Mouse (Mus musculus) kidney, embryonic 15.5 days (tissue): ENCODE data around the gene Rnf5. TPM values are rescaled to one million over a fixed set of nuclear protein-coding genes. Genes with fewer than 3 reads are reported as not detected.

Source experiments
- ATAC-seq: fragments of 200-750 bp; cut with Nextera tagmentation; replicated peaks from 2 replicates; pipeline ENCODE4 v1.8.0; 2017; ENCODE audit warnings: moderate TSS enrichment; ENCODE audit not compliant: low FRiP score
- H3K27ac ChIP-seq: fragments of 300-500 bp; sonication (generic); 2 replicates; pipeline ENCODE4 v1.5.1; 2015; ENCODE audit warnings: mild to moderate bottlenecking, inconsistent platforms
- H3K27me3 ChIP-seq: fragments of 300-500 bp; sonication (generic); 2 replicates; pipeline ENCODE4 v1.6.1; 2015; ENCODE audit warnings: inconsistent platforms
- H3K36me3 ChIP-seq: fragments of 300-500 bp; sonication (generic); 2 replicates; pipeline ENCODE4 v1.6.1; 2015; ENCODE audit warnings: inconsistent platforms
- H3K4me1 ChIP-seq: fragments of 300-500 bp; sonication (generic); 2 replicates; pipeline ENCODE4 v1.6.1; 2015; ENCODE audit warnings: inconsistent platforms
- H3K4me2 ChIP-seq: fragments of 300-500 bp; sonication (generic); 2 replicates; pipeline ENCODE4 v1.6.1; 2015; ENCODE audit warnings: moderate library complexity, mild to moderate bottlenecking, inconsistent platforms
- H3K4me3 ChIP-seq: fragments of 300-500 bp; sonication (generic); replicated peaks from 2 replicates; pipeline ENCODE4 v1.5.1; 2015; ENCODE audit warnings: mild to moderate bottlenecking, inconsistent platforms
- H3K9ac ChIP-seq: fragments of 300-500 bp; sonication (generic); 2 replicates; pipeline ENCODE4 v1.6.1; 2015; ENCODE audit warnings: mild to moderate bottlenecking, inconsistent platforms
- H3K9me3 ChIP-seq: fragments of 300-500 bp; sonication (generic); replicated peaks from 2 replicates; pipeline ENCODE4 v1.6.1; 2016; ENCODE audit warnings: inconsistent platforms
- WGBS: fragments of 180-500 bp; shearing (Covaris S2); methylation state at CpG from one replicate; pipeline ENCODE4 v1.1.7; 2015; ENCODE audit warnings: mixed read lengths; 5-methylcytosine and 5-hydroxymethylcytosine counted together
- polyA plus RNA-seq: library from polyadenylated mRNA; unstranded; fragments of >200 nt; fragmentation: Nextera tagmentation; extraction: Ambion mirVana; gene quantifications from 2 replicates; pipeline ENCODE4 v1.2.1, GENCODE M21; 2015

Rnf5 gene
- polyA plus RNA-seq, 1 experiment from 2014 or later, result 166 TPM

- Histone ChIP-seq H3K4me2 (peak within 1 kb of the TSS; percentile 27), H3K4me3 (no peak within 1 kb of the TSS), H3K27ac (peak within 1 kb of the TSS; percentile 64), H3K9me3 (no peaks in the 10 kb centered on the region), H3K36me3 (peaks cover 56% of the 10 kb centered on the region), H3K27me3 (no peaks in the 10 kb centered on the region), H3K9ac (peak within 1 kb of the TSS; percentile 26; the same call in 1 of the 2 replicates), H3K4me1 (peaks cover 82% of the 10 kb centered on the region)
- WGBS, result 31% methylated on average over 6 of the region's 6 CpGs
- ATAC-seq, result no peak
Observed at GRCm38 (mm10) chr17:34597566-34598095, 5.9 kb downstream of the Rnf5 start, which contains the start of gene Ager. Ager (plus strand) TSS chr17:34597862.

- Histone ChIP-seq H3K9ac (no peak overlapping the region), H3K4me2 (peak overlapping the region; percentile 72), H3K4me1 (peaks cover 79% of the 10 kb centered on the region), H3K36me3 (peaks cover 44% of the 10 kb centered on the region), H3K27ac (0 out of 2 replicates have a peak overlapping the region, but pooled peaks have one; percentile 37), H3K27me3 (no peaks in the 10 kb centered on the region), H3K9me3 (no peaks in the 10 kb centered on the region), H3K4me3 (no peak overlapping the region; the same call in 1 of the 2 replicates)
- no peak for ATAC-seq
- WGBS, result 42% methylated on average over 8 of the region's 8 CpGs
Observed at GRCm38 (mm10) chr17:34596098-34596497, 7.4 kb downstream of the Rnf5 start.

GRCm38 (mm10) chr17:34593752-34594525 is 9.6 kb downstream of the Rnf5 start:
- Histone ChIP-seq H3K9me3 (no peaks in the 10 kb centered on the region), H3K4me2 (peak overlapping the region; percentile 72), H3K27ac (peak overlapping the region; percentile 100), H3K4me1 (peaks cover 86% of the 10 kb centered on the region), H3K27me3 (no peaks in the 10 kb centered on the region), H3K9ac (peak overlapping the region; percentile 94), H3K36me3 (peaks cover 30% of the 10 kb centered on the region), H3K4me3 (peak overlapping the region; percentile 73)
- ATAC-seq, result no peak
- WGBS, result 39% methylated on average over 33 of the region's 34 CpGs

- WGBS, result under 1% methylated on average over 32 of the region's 32 CpGs
Observed at GRCm38 (mm10) chr17:34592581-34593549, 10.6 kb downstream of the Rnf5 start.

GRCm38 (mm10) chr17:34591994-34592375 is 11.5 kb downstream of the Rnf5 start:
- Histone ChIP-seq H3K36me3 (peaks cover 30% of the 10 kb centered on the region), H3K27ac (peak overlapping the region; percentile 100), H3K4me3 (peak overlapping the region; percentile 73), H3K4me2 (peak overlapping the region; percentile 72), H3K9me3 (no peaks in the 10 kb centered on the region), H3K9ac (peak overlapping the region; percentile 94), H3K4me1 (peaks cover 81% of the 10 kb centered on the region), H3K27me3 (no peaks in the 10 kb centered on the region)
- ATAC-seq, result peak; percentile 65
- 1% methylated on average over 25 of the region's 35 CpGs for WGBS

More at GRCm38 (mm10) chr17:34592581-34593549, 10.6 kb downstream of the Rnf5 start:
- peak overlapping the region; percentile 94 for H3K9ac ChIP-seq
- H3K9me3 ChIP-seq, result no peaks in the 10 kb centered on the region
- peak overlapping the region; percentile 73 for H3K4me3 ChIP-seq
- H3K4me1 ChIP-seq, result peaks cover 86% of the 10 kb centered on the region
- H3K36me3 ChIP-seq, result peaks cover 30% of the 10 kb centered on the region
- peak overlapping the region; percentile 100 for H3K27ac ChIP-seq
- ATAC-seq, result peak; percentile 10; the same call in 1 of the 2 replicates
- H3K4me2 ChIP-seq, result peak overlapping the region; percentile 72
- H3K27me3 ChIP-seq, result no peaks in the 10 kb centered on the region

- 2% methylated on average over 21 of the region's 21 CpGs for WGBS
- H3K4me3 ChIP-seq, result peak within 1 kb of the TSS; percentile 73
- peak within 1 kb of the TSS; percentile 72 for H3K4me2 ChIP-seq
- H3K4me1 ChIP-seq, result peaks cover 82% of the 10 kb centered on the region
- H3K9me3 ChIP-seq, result no peaks in the 10 kb centered on the region
- H3K36me3 ChIP-seq, result peaks cover 24% of the 10 kb centered on the region
- peak within 1 kb of the TSS; percentile 94 for H3K9ac ChIP-seq
- peak; percentile 40 for ATAC-seq
- no peaks in the 10 kb centered on the region for H3K27me3 ChIP-seq
- H3K27ac ChIP-seq, result peak within 1 kb of the TSS; percentile 100
Observed at GRCm38 (mm10) chr17:34591029-34591993, 12.2 kb downstream of the Rnf5 start, which contains the start of gene Pbx2. Pbx2 (plus strand) TSS chr17:34591266.

GRCm38 (mm10) chr17:34590154-34590987 is 13.1 kb downstream of the Rnf5 start:
- Histone ChIP-seq H3K4me3 (peak overlapping the region; percentile 73), H3K4me1 (peaks cover 80% of the 10 kb centered on the region), H3K36me3 (peaks cover 14% of the 10 kb centered on the region), H3K9ac (no peak overlapping the region), H3K27me3 (no peaks in the 10 kb centered on the region), H3K4me2 (peak overlapping the region; percentile 72), H3K9me3 (no peaks in the 10 kb centered on the region), H3K27ac (peak overlapping the region; percentile 100)
- WGBS, result 51% methylated on average over 15 of the region's 15 CpGs
- ATAC-seq, result no peak

GRCm38 (mm10) chr17:34589681-34590101 is 13.8 kb downstream of the Rnf5 start, which contains the start of gene Gpsm3:
Gpsm3 (plus strand) TSS chr17:34589806.
- Histone ChIP-seq H3K4me1 (peaks cover 73% of the 10 kb centered on the region), H3K36me3 (peaks cover 8% of the 10 kb centered on the region), H3K9ac (0 out of 2 replicates have a peak within 1 kb of the TSS, but pooled peaks have one; percentile 7), H3K27me3 (no peaks in the 10 kb centered on the region), H3K4me3 (peak within 1 kb of the TSS; percentile 73), H3K9me3 (no peaks in the 10 kb centered on the region), H3K27ac (peak within 1 kb of the TSS; percentile 100), H3K4me2 (peak within 1 kb of the TSS; percentile 72)
- ATAC-seq, result no peak
- WGBS, result 5% methylated on average over 7 of the region's 7 CpGs

- no peak for ATAC-seq
- Histone ChIP-seq H3K9ac (0 out of 2 replicates have a peak overlapping the region, but pooled peaks have one; percentile 7), H3K4me1 (peaks cover 69% of the 10 kb centered on the region), H3K4me3 (peak overlapping the region; percentile 73; the same call in 1 of the 2 replicates), H3K4me2 (peak overlapping the region; percentile 72), H3K36me3 (peaks cover 3% of the 10 kb centered on the region), H3K27me3 (no peaks in the 10 kb centered on the region), H3K27ac (peak overlapping the region; percentile 100), H3K9me3 (no peaks in the 10 kb centered on the region)
- WGBS, result 19% methylated on average over 7 of the region's 7 CpGs
Observed at GRCm38 (mm10) chr17:34589206-34589605, 14.3 kb downstream of the Rnf5 start.

- Histone ChIP-seq H3K9ac (no peak overlapping the region), H3K4me1 (peaks cover 64% of the 10 kb centered on the region)
Observed at GRCm38 (mm10) chr17:34588767-34589166, 14.7 kb downstream of the Rnf5 start.

More at GRCm38 (mm10) chr17:34588767-34589166, 14.7 kb downstream of the Rnf5 start:
- H3K36me3 ChIP-seq, result no peaks in the 10 kb centered on the region
- no peak for ATAC-seq
- H3K27me3 ChIP-seq, result no peaks in the 10 kb centered on the region
- no peak overlapping the region for H3K4me3 ChIP-seq
- H3K27ac ChIP-seq, result peak overlapping the region; percentile 100
- peak overlapping the region; percentile 72 for H3K4me2 ChIP-seq
- 47% methylated on average over 3 of the region's 3 CpGs for WGBS
- H3K9me3 ChIP-seq, result no peaks in the 10 kb centered on the region
